Mouse (Mus musculus): ENCODE data around the gene Mpped1.

Mpped1 gene

DNA sequence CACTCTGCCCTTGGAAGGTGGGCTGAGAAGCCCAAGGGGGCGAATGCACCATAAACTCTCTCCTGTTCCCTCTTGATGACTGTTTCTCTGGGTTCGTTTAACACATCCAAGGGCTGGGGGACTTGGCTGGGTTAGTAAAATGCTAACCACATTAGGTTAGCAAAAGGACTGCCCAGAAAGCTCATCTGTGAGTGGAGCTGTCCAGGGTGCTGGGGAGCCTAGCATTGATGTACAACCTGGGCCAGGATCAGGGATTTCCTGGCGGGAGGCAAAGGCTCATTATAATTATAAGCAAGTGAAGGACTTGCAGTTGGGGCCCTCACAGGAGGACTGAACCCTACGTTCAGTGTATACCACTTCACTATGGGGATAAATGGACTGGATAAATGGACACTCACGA lies 100.6 kb downstream of the Mpped1 start:
- no peak for DNase-seq (ENCODE audit: extremely low read depth, low read depth, low spot score)

DNA sequence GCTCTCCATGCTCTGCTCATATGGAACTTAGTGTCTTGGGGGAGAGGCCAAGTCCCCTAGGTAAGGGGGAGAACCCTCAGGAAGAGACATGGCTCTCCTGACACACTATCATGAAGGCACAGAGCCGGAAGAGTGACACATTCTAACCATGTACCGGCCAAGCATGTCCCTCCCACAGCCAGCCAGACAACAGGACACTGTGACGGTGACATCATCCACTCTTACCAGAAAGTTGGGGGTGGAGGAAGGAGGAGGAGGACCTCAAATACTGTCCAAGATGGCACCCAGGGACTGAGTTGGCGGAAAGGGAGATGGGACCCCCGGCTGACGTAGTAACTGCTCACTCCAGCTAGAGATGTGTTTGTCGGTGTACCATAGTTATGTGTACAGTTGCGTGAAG lies 104.6 kb downstream of the Mpped1 start:
- no peak for DNase-seq (ENCODE audit: extremely low read depth, low read depth, low spot score)

DNA sequence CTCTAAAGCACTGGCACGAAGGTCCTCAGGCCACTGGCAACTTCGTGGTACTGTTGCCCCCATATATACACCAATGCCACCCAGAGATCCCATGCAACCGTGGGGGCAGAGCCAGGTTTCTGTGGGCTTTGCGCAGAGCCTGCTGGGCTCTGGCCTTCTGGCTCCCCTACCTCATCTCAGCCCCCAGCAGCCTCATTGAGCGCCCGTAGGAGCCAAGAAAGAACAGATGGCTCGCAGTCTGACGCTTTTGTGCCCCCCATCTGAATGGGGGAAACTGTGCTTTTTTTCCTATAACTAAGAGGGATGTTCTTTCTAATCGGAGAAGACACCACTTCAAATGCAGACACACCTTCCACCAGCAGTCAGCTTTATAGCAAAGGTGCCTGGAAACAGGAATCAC lies 105.0 kb downstream of the Mpped1 start:
- no peak for DNase-seq (ENCODE audit: extremely low read depth, low read depth, low spot score)

DNA sequence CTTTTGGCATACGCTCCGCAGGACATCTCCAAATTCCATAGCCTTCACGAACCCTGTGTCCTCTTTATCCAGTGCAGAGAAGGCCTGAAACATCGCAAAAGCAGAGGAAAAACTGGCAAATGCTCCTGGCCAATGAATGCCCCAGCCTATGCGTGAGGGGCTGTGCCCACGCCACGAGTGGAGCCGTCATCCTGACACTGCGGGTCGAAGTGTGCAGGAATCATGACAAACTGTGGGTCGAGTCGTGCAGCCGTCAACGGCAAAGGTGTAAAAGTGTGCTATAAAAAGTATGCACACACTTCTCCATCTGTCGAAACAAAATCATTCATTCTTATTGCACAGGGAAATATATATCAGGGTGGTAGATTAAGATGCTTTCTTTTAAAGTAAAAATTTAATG lies 113.6 kb downstream of the Mpped1 start:
- no peak for DNase-seq (ENCODE audit: extremely low read depth, low read depth, low spot score)

DNA sequence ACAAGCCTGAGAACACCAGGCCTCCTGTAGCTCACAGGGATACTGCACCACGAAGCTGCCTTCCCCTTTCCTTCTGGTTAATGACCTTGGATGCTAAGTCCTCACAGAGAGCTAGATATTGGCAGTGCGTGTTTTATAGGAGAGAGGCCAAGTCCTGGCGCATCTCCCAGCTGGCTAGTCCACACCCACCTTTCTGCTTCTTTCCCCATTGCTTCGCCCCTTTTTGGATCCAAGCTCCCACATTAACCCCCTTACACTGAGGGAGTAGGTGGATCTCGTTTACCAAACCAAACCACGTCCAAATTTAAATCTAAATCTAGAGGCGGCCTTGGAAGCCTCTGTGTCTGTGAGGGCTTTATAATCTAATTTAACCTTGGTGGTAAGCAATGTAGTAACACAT lies 115.0 kb downstream of the Mpped1 start:
- DNase-seq (ENCODE audit: extremely low read depth, low read depth, low spot score) = no peak

DNA sequence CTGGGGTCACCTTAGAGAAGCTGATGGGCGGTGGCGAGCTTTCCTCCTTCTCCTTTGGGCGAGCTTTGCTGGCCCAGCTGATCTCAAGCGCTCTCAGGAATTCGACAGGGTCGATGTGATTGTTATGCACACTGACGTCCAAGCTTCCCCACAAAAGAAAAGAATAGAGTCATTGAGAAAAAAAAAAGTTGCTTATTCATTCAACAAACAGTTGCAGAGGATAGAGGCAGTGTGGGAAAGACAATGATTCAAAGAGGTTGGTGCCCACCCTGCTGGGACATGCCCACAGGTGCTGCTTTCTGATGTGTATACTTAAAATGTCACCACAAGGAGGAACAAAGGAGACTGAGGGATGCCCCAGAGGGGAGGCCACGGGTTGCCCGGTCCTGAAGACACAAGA lies 116.7 kb downstream of the Mpped1 start:
- DNase-seq (ENCODE audit: extremely low read depth, low read depth, low spot score) = no peak

DNA sequence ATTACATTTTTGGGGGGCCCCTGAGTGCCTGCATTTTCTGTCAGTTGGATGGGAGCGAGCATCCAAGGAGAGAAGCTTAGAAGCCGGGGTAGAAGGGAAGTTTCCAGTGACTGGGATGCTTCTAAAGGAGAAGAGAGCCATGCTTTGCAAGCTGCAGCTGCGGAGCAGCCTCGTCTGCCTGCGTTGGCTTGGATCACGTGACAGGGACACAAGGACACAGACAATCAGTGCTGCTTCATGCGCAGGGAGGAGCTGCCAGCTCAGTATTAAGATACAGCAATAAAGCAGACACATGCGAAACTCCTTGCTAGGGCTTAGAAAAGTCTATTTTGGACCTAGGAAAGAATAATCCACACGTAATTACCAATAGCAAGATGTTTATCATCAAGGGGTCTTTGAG lies 118.0 kb downstream of the Mpped1 start:
- no peak for DNase-seq (ENCODE audit: extremely low read depth, low read depth, low spot score)

DNA sequence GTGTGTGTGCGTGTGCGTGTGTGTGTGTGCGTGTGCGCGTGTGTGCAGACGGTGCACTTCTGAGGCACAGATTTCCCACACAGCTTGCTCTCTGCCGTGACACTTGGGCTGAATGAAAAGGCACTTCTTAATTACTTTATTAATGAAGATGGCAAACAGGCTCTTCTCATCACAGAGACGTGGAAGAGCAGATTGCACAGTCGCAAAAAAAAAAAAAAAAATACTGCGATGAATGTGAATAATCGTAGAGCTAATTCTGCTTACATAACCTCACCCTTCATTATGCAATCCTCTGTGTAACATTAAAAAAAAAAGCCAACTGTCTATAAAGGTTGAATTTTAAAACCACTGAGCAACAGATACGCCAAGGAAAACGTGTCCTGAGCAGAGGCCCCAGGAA lies 127.2 kb downstream of the Mpped1 start:
- no peak for DNase-seq (ENCODE audit: extremely low read depth, low read depth, low spot score)

Measured in fat pad, adult 2 months (tissue).